Mouse (Mus musculus) heart, adult 2 months (tissue): ENCODE data around the gene P2rx5. TPM values are rescaled to one million over a fixed set of nuclear protein-coding genes. Genes with fewer than 3 reads are reported as not detected.

ENCODE experiments used
- DNase-seq, 2 experiments: peaks; one replicate each; pipeline ENCODE4 v3.0.0; 2021
- H3K27ac ChIP-seq: fragments of 200-600 bp; 2 replicates; pipeline ENCODE4 v1.8.1; 2022
- H3K27me3 ChIP-seq: fragments of 200-500 bp; 2 replicates; pipeline ENCODE4 v1.6.1; 2012; ENCODE audit warnings: mild to moderate bottlenecking, low read length, inconsistent platforms, mixed read lengths; ENCODE audit not compliant: control insufficient read depth, insufficient read depth
- H3K36me3 ChIP-seq: fragments of 200-500 bp; 2 replicates; pipeline ENCODE4 v1.6.1; 2012; ENCODE audit warnings: low read length, inconsistent platforms; ENCODE audit not compliant: control insufficient read depth, insufficient read depth
- H3K4me1 ChIP-seq: fragments of 200-500 bp; 2 replicates; pipeline ENCODE4 v1.6.1; 2011; ENCODE audit warnings: low read length; ENCODE audit not compliant: control insufficient read depth, insufficient read depth
- H3K4me3 ChIP-seq: fragments of 200-600 bp; 2 replicates; pipeline ENCODE4 v1.8.1; 2022
- H3K79me2 ChIP-seq: fragments of 200-500 bp; replicated peaks from 2 replicates; pipeline ENCODE4 v1.6.1; 2012; ENCODE audit warnings: mild to moderate bottlenecking, inconsistent platforms, low read length, moderate library complexity, mixed read lengths; ENCODE audit not compliant: control insufficient read depth, insufficient read depth
- H3K9ac ChIP-seq: fragments of 200-500 bp; 2 replicates; pipeline ENCODE4 v1.6.1; 2012; ENCODE audit warnings: low read depth, mild to moderate bottlenecking, control low read depth, inconsistent platforms, low read length, mixed read lengths
- CTCF ChIP-seq: fragments of 200-600 bp; IDR thresholded peaks from 2 replicates; pipeline ENCODE4 v1.8.1; 2022; ENCODE audit warnings: antibody characterized with exemption, mild to moderate bottlenecking, moderate library complexity
- EP300 ChIP-seq: fragments of 200-500 bp; IDR thresholded peaks from 2 replicates; pipeline ENCODE4 v1.6.1; 2011; ENCODE audit warnings: low read depth, low read length, control low read depth; ENCODE audit not compliant: insufficient read depth
- POLR2A ChIP-seq: fragments of 200-500 bp; IDR thresholded peaks from 2 replicates; pipeline ENCODE4 v1.6.1; 2011; ENCODE audit warnings: mild to moderate bottlenecking, low read depth, low read length, control low read depth; ENCODE audit not compliant: insufficient read depth
- WGBS: fragments of 180-500 bp; shearing (Covaris S2); methylation state at CpG from one replicate; pipeline ENCODE4 v1.1.7; 2018; 5-methylcytosine and 5-hydroxymethylcytosine counted together
- intact Hi-C: fragments of 180-260 bp; cut with DNase I; formaldehyde crosslinking; loops from one replicate; pipeline ENCODE4 v1.15.1; 2025
- long read RNA-seq: library from polyadenylated mRNA; stranded (forward); transcript quantifications from one replicate; pipeline ENCODE4 v2.0.0, GENCODE M21; 2021
- polyA plus RNA-seq: library from polyadenylated mRNA; depleted of rRNA; stranded (reverse); fragments of >200 nt; gene quantifications from 2 replicates; pipeline ENCODE4 v1.2.3, GENCODE M21; 2012; rRNA removed
- total RNA-seq, 2 experiments: library from RNA; stranded (reverse); gene quantifications; 2 replicates each; pipeline ENCODE4 v1.2.3; 2021

The P2rx5 gene
- total RNA-seq: 10 to 100 TPM; 13.1 to 14.6 TPM
- 11.3 and 19.5 TPM in 2 replicates for polyA plus RNA-seq
- long read RNA-seq, transcript P2rx5-201 (13 exons, 2,395 nt): major isoform, 14 of 21 reads
- long read RNA-seq, partial matches to known transcripts: 2 of 21 reads
- long read RNA-seq, other reads (novel, unspliced or antisense): 5 of 21 reads

GRCm38 (mm10) chr11:73159957-73160810, at the start of gene P2rx5:
TSS of gene P2rx5 (plus strand) at chr11:73160421.
- 4% methylated on average over 49 of the region's 49 CpGs for WGBS
- Histone ChIP-seq H3K9ac (peak within 1 kb of the TSS; percentile 85), H3K4me1 (no peaks in the 10 kb centered on the region), H3K27me3 (no peaks in the 10 kb centered on the region), H3K4me3 (peak within 1 kb of the TSS; percentile 55), H3K27ac (peak within 1 kb of the TSS; percentile 92), H3K79me2 (no peaks in the 10 kb centered on the region), H3K36me3 (no peaks in the 10 kb centered on the region)
- no peak for TF ChIP-seq EP300
- 0 out of 2 replicates have a peak, but pooled peaks have one; percentile 37 for TF ChIP-seq POLR2A
- intact Hi-C loops: no loop called here
- peak; percentile 62 to 65 for DNase-seq

- intact Hi-C loops: no loop called here
- WGBS: 79% methylated on average over 6 of the region's 6 CpGs
- Histone ChIP-seq H3K4me3 (no peak overlapping the region), H3K27me3 (no peaks in the 10 kb centered on the region), H3K36me3 (no peaks in the 10 kb centered on the region), H3K27ac (no peak overlapping the region), H3K79me2 (no peaks in the 10 kb centered on the region), H3K4me1 (no peaks in the 10 kb centered on the region; the same call in 1 of the 2 replicates), H3K9ac (no peak overlapping the region)
- no peak for DNase-seq
- no peak for TF ChIP-seq CTCF
- TF ChIP-seq EP300: no peak
Measured at GRCm38 (mm10) chr11:73111414-73111813, 48.8 kb upstream of the P2rx5 start.

- DNase-seq: no peak
- Histone ChIP-seq H3K9ac (no peak overlapping the region), H3K4me1 (no peaks in the 10 kb centered on the region; the same call in 1 of the 2 replicates), H3K27me3 (no peaks in the 10 kb centered on the region), H3K4me3 (no peak overlapping the region), H3K79me2 (no peaks in the 10 kb centered on the region), H3K36me3 (no peaks in the 10 kb centered on the region), H3K27ac (no peak overlapping the region)
- intact Hi-C loops: no loop called here
- WGBS: 93% methylated on average over 6 of the region's 6 CpGs
- TF ChIP-seq POLR2A (no peak), CTCF (no peak), EP300 (no peak)
Measured at GRCm38 (mm10) chr11:73126495-73126894, 33.7 kb upstream of the P2rx5 start.

GRCm38 (mm10) chr11:73131020-73131419, 29.2 kb upstream of the P2rx5 start:
- intact Hi-C loops: no loop called here
- no peak overlapping the region for H3K4me3 ChIP-seq
- DNase-seq: peak in 1 of 2 experiments; percentile 24
- TF ChIP-seq CTCF (peak; percentile 56), EP300 (no peak), POLR2A (no peak)
- H3K27me3 ChIP-seq: no peaks in the 10 kb centered on the region
- H3K36me3 ChIP-seq: no peaks in the 10 kb centered on the region
- H3K27ac ChIP-seq: no peak overlapping the region
- no peak overlapping the region for H3K9ac ChIP-seq
- 59% methylated on average over 7 of the region's 7 CpGs for WGBS
- H3K4me1 ChIP-seq: no peaks in the 10 kb centered on the region; the same call in 1 of the 2 replicates
- no peaks in the 10 kb centered on the region for H3K79me2 ChIP-seq

- no peaks in the 10 kb centered on the region for H3K79me2 ChIP-seq
- DNase-seq: no peak
- no peaks in the 10 kb centered on the region; the same call in none of the 2 replicates for H3K4me1 ChIP-seq
- intact Hi-C loops: no loop called here
- no peaks in the 10 kb centered on the region for H3K27me3 ChIP-seq
- TF ChIP-seq CTCF: no peak
- no peak for TF ChIP-seq POLR2A
- no peak for TF ChIP-seq EP300
- H3K36me3 ChIP-seq: no peaks in the 10 kb centered on the region
- H3K27ac ChIP-seq: no peak overlapping the region
- H3K4me3 ChIP-seq: no peak overlapping the region
- WGBS: 77% methylated on average over 6 of the region's 6 CpGs
- no peak overlapping the region for H3K9ac ChIP-seq
Measured at GRCm38 (mm10) chr11:73132999-73133398, 27.2 kb upstream of the P2rx5 start.

- Histone ChIP-seq H3K4me3 (no peak overlapping the region), H3K79me2 (no peaks in the 10 kb centered on the region), H3K27me3 (no peaks in the 10 kb centered on the region), H3K27ac (no peak overlapping the region), H3K36me3 (no peaks in the 10 kb centered on the region), H3K4me1 (no peaks in the 10 kb centered on the region; the same call in none of the 2 replicates), H3K9ac (no peak overlapping the region)
- intact Hi-C loops: no loop called here
- WGBS: 84% methylated on average over 5 of the region's 5 CpGs
- DNase-seq: no peak
- TF ChIP-seq EP300 (no peak), CTCF (no peak), POLR2A (no peak)
Measured at GRCm38 (mm10) chr11:73134222-73134621, 26.0 kb upstream of the P2rx5 start.
